Mouse (Mus musculus): ENCODE measurements around the gene Tinagl1. TPM values are rescaled to one million over a fixed set of nuclear protein-coding genes. Genes with fewer than 3 reads are reported as not detected.

Tinagl1 gene
- polyA plus RNA-seq, 1 experiment from 2014 or later, result 13.8 TPM

Other genes starting within 250 kb of the Tinagl1 start
- gene Spocd1, start 245.9 kb downstream of the Tinagl1 start, polyA plus RNA-seq (2015; fragmentation: Nextera tagmentation; extraction: Ambion mirVana), result 0.06 and 0.08 TPM in 2 replicates
- gene Adgrb2, start 190.3 kb downstream of the Tinagl1 start, polyA plus RNA-seq (2015; fragmentation: Nextera tagmentation; extraction: Ambion mirVana), result 6.7 and 7.9 TPM in 2 replicates
- gene Col16a1, start 127.3 kb downstream of the Tinagl1 start, polyA plus RNA-seq (2015; fragmentation: Nextera tagmentation; extraction: Ambion mirVana), result 75.9 and 77.3 TPM in 2 replicates
- gene Pef1, start 72.6 kb downstream of the Tinagl1 start, polyA plus RNA-seq (2015; fragmentation: Nextera tagmentation; extraction: Ambion mirVana), result 66.5 and 66.9 TPM in 2 replicates
- gene Hcrtr1, start 35.8 kb downstream of the Tinagl1 start, polyA plus RNA-seq (2015; fragmentation: Nextera tagmentation; extraction: Ambion mirVana), result 0.21 TPM in 2 replicates
- gene Gm853, start 47.3 kb upstream of the Tinagl1 start, polyA plus RNA-seq (2015; fragmentation: Nextera tagmentation; extraction: Ambion mirVana), result not detected in 2 replicates
- 150 TPM in 2 replicates for gene Serinc2, start 104.1 kb upstream of the Tinagl1 start, polyA plus RNA-seq (2015; fragmentation: Nextera tagmentation; extraction: Ambion mirVana)
- gene Fabp3, start 133.5 kb upstream of the Tinagl1 start, polyA plus RNA-seq (2015; fragmentation: Nextera tagmentation; extraction: Ambion mirVana), result 12.9 and 14.8 TPM in 2 replicates
- gene Gm10570, start 133.6 kb upstream of the Tinagl1 start, polyA plus RNA-seq (2015; fragmentation: Nextera tagmentation; extraction: Ambion mirVana), result not detected in 2 replicates
- 82.4 and 92.5 TPM in 2 replicates for gene Zcchc17, start 184.8 kb upstream of the Tinagl1 start, polyA plus RNA-seq (2015; fragmentation: Nextera tagmentation; extraction: Ambion mirVana)
- gene Snrnp40, start 185.0 kb upstream of the Tinagl1 start, polyA plus RNA-seq (2015; fragmentation: Nextera tagmentation; extraction: Ambion mirVana), result 152 and 176 TPM in 2 replicates

Measured in embryonic facial prominence, embryonic 13.5 days (tissue).